Mouse (Mus musculus) E14TG2a.4 (cell line): ENCODE data around the gene Ttc38.
A peak's percentile ranks its signal among the peaks of the same experiment; 100 is the strongest.
"Not testable (repeated sequence)": the region's sequence is repeated elsewhere in the genome, so short reads cannot be mapped to it uniquely, and the experiment has no call there.

Source experiments
- H3K27me3 ChIP-seq: 2 replicates; pipeline ENCODE4 v1.6.1; 2014; ENCODE audit warnings: low read length, control low read depth; ENCODE audit not compliant: insufficient read depth
- H3K36me3 ChIP-seq: 2 replicates; pipeline ENCODE4 v1.6.1; 2014; ENCODE audit warnings: low read length, control low read depth; ENCODE audit not compliant: insufficient read depth
- H3K4me1 ChIP-seq: replicated peaks from 2 replicates; pipeline ENCODE4 v1.6.1; 2014; ENCODE audit warnings: low read depth, low read length, control low read depth
- H3K4me3 ChIP-seq: replicated peaks from 2 replicates; pipeline ENCODE4 v1.5.1; 2014; ENCODE audit warnings: mild to moderate bottlenecking, low read length
- H3K9me3 ChIP-seq: 2 replicates; pipeline ENCODE4 v1.6.1; 2014; ENCODE audit warnings: low read length, control low read depth
- CTCF ChIP-seq: conservative IDR thresholded peaks from 2 replicates; pipeline ENCODE4 v1.5.1; 2014; ENCODE audit warnings: low read length
- NANOG ChIP-seq: IDR thresholded peaks from 2 replicates; pipeline ENCODE4 v1.6.1; 2014; ENCODE audit warnings: borderline replicate concordance, low read length, mixed read lengths
- POU5F1 ChIP-seq: IDR thresholded peaks from 2 replicates; pipeline ENCODE4 v1.6.1; 2014; ENCODE audit warnings: low read length, borderline replicate concordance

Ttc38 gene

GRCm38 (mm10) chr15:85859490-85860031 is 27.5 kb downstream of the Ttc38 start, which contains the start of gene Gtse1:
TSS of gene Gtse1 (plus strand) at chr15:85859745.
- Histone ChIP-seq H3K9me3 (no peaks in the 10 kb centered on the region), H3K36me3 (peaks cover 45% of the 10 kb centered on the region), H3K4me1 (peaks cover 56% of the 10 kb centered on the region), H3K4me3 (peak within 1 kb of the TSS; percentile 97), H3K27me3 (peaks cover 3% of the 10 kb centered on the region; the same call in 1 of the 2 replicates)
- TF ChIP-seq NANOG (no peak), POU5F1 (no peak), CTCF (no peak)

- peaks cover 96% of the 10 kb centered on the region for H3K36me3 ChIP-seq
- peak overlapping the region; percentile 97 for H3K4me3 ChIP-seq
- peaks cover 98% of the 10 kb centered on the region for H3K4me1 ChIP-seq
- H3K9me3 ChIP-seq, H3K27me3 ChIP-seq: not testable (repeated sequence)
- peak; percentile 5; the same call in 1 of the 2 replicates for TF ChIP-seq NANOG
Observed at GRCm38 (mm10) chr15:85865913-85866312, 33.8 kb downstream of the Ttc38 start.

GRCm38 (mm10) chr15:85867696-85868095 is 35.6 kb downstream of the Ttc38 start:
- Histone ChIP-seq H3K4me3 (peak overlapping the region; percentile 11), H3K27me3 (no peaks in the 10 kb centered on the region), H3K36me3 (peaks cover 96% of the 10 kb centered on the region), H3K9me3 (no peaks in the 10 kb centered on the region), H3K4me1 (peaks cover 98% of the 10 kb centered on the region)
- TF ChIP-seq CTCF: peak; percentile 84
- no peak for TF ChIP-seq POU5F1

- Histone ChIP-seq H3K27me3 (no peaks in the 10 kb centered on the region), H3K9me3 (no peaks in the 10 kb centered on the region), H3K4me1 (peaks cover 69% of the 10 kb centered on the region), H3K36me3 (peaks cover 59% of the 10 kb centered on the region), H3K4me3 (no peak overlapping the region)
- TF ChIP-seq NANOG (no peak), CTCF (no peak), POU5F1 (no peak)
Observed at GRCm38 (mm10) chr15:85877336-85877735, 45.2 kb downstream of the Ttc38 start.

- H3K27me3 ChIP-seq: no peaks in the 10 kb centered on the region
- H3K4me1 ChIP-seq: peaks cover 54% of the 10 kb centered on the region
- peak within 1 kb of the TSS; percentile 90 for H3K4me3 ChIP-seq
- H3K36me3 ChIP-seq: peaks cover 60% of the 10 kb centered on the region
- no peaks in the 10 kb centered on the region for H3K9me3 ChIP-seq
- TF ChIP-seq NANOG (no peak), CTCF (no peak; the same call in 1 of the 2 replicates), POU5F1 (no peak)
Observed at GRCm38 (mm10) chr15:85878848-85879497, 46.9 kb downstream of the Ttc38 start, which contains the start of gene Trmu. TSS of gene Trmu (plus strand) at chr15:85879312.

GRCm38 (mm10) chr15:85879498-85879895 is 47.4 kb downstream of the Ttc38 start:
- H3K4me1 ChIP-seq: peaks cover 51% of the 10 kb centered on the region
- H3K36me3 ChIP-seq: peaks cover 60% of the 10 kb centered on the region
- no peaks in the 10 kb centered on the region for H3K27me3 ChIP-seq
- TF ChIP-seq NANOG (no peak), CTCF (no peak), POU5F1 (no peak)
- H3K4me3 ChIP-seq: peak overlapping the region; percentile 90
- no peaks in the 10 kb centered on the region for H3K9me3 ChIP-seq

GRCm38 (mm10) chr15:85885606-85886005 is 53.5 kb downstream of the Ttc38 start:
- Histone ChIP-seq H3K36me3 (peaks cover 59% of the 10 kb centered on the region), H3K4me3 (no peak overlapping the region), H3K9me3 (no peaks in the 10 kb centered on the region), H3K4me1 (peaks cover 6% of the 10 kb centered on the region), H3K27me3 (no peaks in the 10 kb centered on the region)
- TF ChIP-seq NANOG (no peak), CTCF (no peak), POU5F1 (no peak)

GRCm38 (mm10) chr15:85889235-85889634 is 57.1 kb downstream of the Ttc38 start:
- Histone ChIP-seq H3K36me3 (peaks cover 72% of the 10 kb centered on the region), H3K4me3 (no peak overlapping the region), H3K9me3 (no peaks in the 10 kb centered on the region), H3K27me3 (no peaks in the 10 kb centered on the region), H3K4me1 (peaks cover 2% of the 10 kb centered on the region; the same call in 1 of the 2 replicates)
- TF ChIP-seq POU5F1: no peak
- TF ChIP-seq NANOG: no peak
- no peak for TF ChIP-seq CTCF

- Histone ChIP-seq H3K36me3 (peaks cover 69% of the 10 kb centered on the region), H3K9me3 (no peaks in the 10 kb centered on the region), H3K4me3 (no peak overlapping the region), H3K4me1 (peaks cover 2% of the 10 kb centered on the region; the same call in 1 of the 2 replicates), H3K27me3 (no peaks in the 10 kb centered on the region)
- TF ChIP-seq POU5F1 (no peak), CTCF (no peak), NANOG (no peak)
Observed at GRCm38 (mm10) chr15:85891971-85892370, 59.9 kb downstream of the Ttc38 start.
